Mouse (Mus musculus) limb, embryonic 12.5 days (tissue): Measurements from ENCODE around the gene Smtn. TPM values are rescaled to one million over a fixed set of nuclear protein-coding genes. Genes with fewer than 3 reads are reported as not detected.

Source experiments
- ATAC-seq: fragments of 200-750 bp; cut with Nextera tagmentation; 2 replicates; pipeline ENCODE4 v1.8.0; 2017; ENCODE audit warnings: low read depth, moderate TSS enrichment; ENCODE audit not compliant: insufficient number of reproducible peaks, insufficient read depth, low FRiP score, low TSS enrichment
- H3K27ac ChIP-seq: fragments of 300-500 bp; sonication (generic); 2 replicates; pipeline ENCODE4 v1.5.1; 2016; ENCODE audit warnings: mild to moderate bottlenecking, moderate library complexity
- H3K27me3 ChIP-seq: fragments of 300-500 bp; sonication (generic); 2 replicates; pipeline ENCODE4 v1.6.1; 2016; ENCODE audit warnings: mild to moderate bottlenecking, moderate library complexity
- H3K36me3 ChIP-seq: fragments of 300-500 bp; sonication (generic); 2 replicates; pipeline ENCODE4 v1.6.1; 2016; ENCODE audit warnings: mild to moderate bottlenecking, moderate library complexity
- H3K4me1 ChIP-seq: fragments of 300-500 bp; sonication (generic); replicated peaks from 2 replicates; pipeline ENCODE4 v1.6.1; 2016
- H3K4me2 ChIP-seq: fragments of 300-500 bp; sonication (generic); 2 replicates; pipeline ENCODE4 v1.6.1; 2016; ENCODE audit warnings: mild to moderate bottlenecking, moderate library complexity
- H3K4me3 ChIP-seq: fragments of 300-500 bp; sonication (generic); replicated peaks from 2 replicates; pipeline ENCODE4 v1.5.1; 2016; ENCODE audit warnings: mild to moderate bottlenecking
- H3K9ac ChIP-seq: fragments of 300-500 bp; sonication (generic); replicated peaks from 2 replicates; pipeline ENCODE4 v1.6.1; 2016; ENCODE audit warnings: mild to moderate bottlenecking, moderate library complexity
- H3K9me3 ChIP-seq: fragments of 300-500 bp; sonication (generic); 2 replicates; pipeline ENCODE4 v1.6.1; 2016; ENCODE audit warnings: mild to moderate bottlenecking, moderate library complexity
- WGBS: fragments of 180-500 bp; shearing (Covaris S2); methylation state at CpG from one replicate; pipeline ENCODE4 v1.1.7; 2016; 5-methylcytosine and 5-hydroxymethylcytosine counted together
- polyA plus RNA-seq: library from polyadenylated mRNA; unstranded; fragments of >200 nt; fragmentation: Nextera tagmentation; extraction: Ambion mirVana; gene quantifications from 2 replicates; pipeline ENCODE4 v1.2.1, GENCODE M21; 2016

Gene Smtn
- polyA plus RNA-seq, 1 experiment from 2014 or later, result 46.4 TPM

DNA sequence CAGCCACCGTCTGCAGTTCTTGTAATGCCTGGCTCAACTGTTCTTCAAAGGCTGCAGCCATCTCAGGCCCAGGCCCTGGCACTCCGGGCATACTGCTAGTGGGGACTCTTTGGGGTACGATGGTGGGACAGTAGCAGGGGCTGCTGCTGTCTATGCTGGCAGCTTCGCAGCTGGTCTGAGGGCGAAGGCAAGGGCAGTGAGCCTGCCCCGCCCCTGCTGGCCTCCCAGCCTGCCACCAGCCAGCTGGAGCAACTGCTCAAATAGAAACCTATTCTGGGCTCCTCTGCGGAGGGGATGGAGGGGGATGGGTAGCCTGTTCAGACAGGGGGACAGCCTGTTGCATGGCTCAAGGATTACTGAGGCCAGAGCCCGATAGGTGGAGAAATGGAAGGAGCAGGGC lies 12.6 kb downstream of the Smtn start:
- 89% methylated on average over 8 of the region's 8 CpGs for WGBS
- Histone ChIP-seq H3K4me2 (no peak overlapping the region), H3K27ac (no peak overlapping the region), H3K4me1 (no peaks in the 10 kb centered on the region), H3K4me3 (no peak overlapping the region), H3K27me3 (no peaks in the 10 kb centered on the region), H3K9ac (no peak overlapping the region), H3K9me3 (no peaks in the 10 kb centered on the region), H3K36me3 (peaks cover 99% of the 10 kb centered on the region)
- ATAC-seq, result no peak

DNA sequence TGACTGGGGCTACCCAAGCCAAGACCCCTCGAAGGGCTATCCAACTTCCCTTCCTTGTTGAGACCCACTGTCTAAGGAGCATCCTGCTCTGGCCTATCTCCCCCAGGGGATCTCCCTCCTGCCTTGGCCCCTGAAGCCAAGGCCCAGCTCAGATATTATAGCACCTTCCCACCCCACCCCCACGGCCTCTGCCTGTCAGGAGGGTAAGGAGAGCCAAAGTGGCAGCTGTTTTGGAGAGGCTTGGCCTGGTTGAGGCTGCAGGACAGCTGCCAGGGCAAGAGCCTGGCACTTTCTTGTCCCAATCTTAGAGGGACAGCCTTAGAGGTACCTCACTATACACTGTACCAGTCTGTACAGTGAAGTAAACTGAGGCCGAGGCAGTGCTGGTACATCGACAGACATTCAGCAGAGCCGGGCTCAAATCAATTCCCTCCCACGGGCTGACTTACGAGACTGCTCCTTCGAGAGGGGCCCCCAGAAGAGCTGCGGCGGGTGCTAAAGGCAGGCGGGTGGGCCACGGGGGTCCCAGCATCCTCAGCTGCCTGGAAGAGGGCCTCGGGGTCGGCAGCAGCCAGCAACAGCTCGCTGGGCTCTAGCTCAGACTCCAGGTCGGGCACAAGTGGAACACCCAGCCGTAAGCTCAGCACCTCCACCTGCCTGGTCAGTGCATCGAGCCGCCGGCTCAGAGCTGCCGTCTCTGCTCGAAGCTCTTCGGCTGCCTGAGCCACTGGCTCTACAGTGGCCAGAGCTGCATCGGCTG lies 13.3 kb downstream of the Smtn start:
- Histone ChIP-seq H3K9me3 (no peaks in the 10 kb centered on the region), H3K9ac (no peak overlapping the region), H3K36me3 (peaks cover 99% of the 10 kb centered on the region), H3K4me3 (no peak overlapping the region), H3K4me1 (no peaks in the 10 kb centered on the region), H3K27me3 (no peaks in the 10 kb centered on the region), H3K4me2 (no peak overlapping the region), H3K27ac (no peak overlapping the region)
- no peak for ATAC-seq
- WGBS, result 89% methylated on average over 24 of the region's 24 CpGs

DNA sequence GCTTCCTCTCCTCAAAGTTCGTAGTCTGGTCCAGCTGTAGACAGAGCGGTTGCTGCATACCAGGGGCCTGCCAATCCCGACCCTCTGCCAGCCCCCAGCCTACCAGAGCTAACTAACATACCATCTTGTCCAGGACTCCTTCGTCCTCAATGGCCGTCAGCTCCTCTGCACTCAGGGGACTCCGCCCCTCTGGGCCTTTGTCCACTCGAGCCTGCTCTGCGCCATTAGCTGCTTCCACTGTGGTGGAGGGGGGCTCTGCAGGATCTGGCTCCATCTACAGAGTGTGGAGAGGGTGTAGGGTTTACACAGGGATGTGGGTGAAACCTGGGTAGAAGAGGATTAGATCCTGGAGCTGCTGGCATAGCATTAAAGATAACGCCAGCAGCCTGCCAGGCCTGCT lies 14.2 kb downstream of the Smtn start:
- WGBS, result 82% methylated on average over 9 of the region's 9 CpGs
- Histone ChIP-seq H3K27me3 (no peaks in the 10 kb centered on the region), H3K36me3 (peaks cover 99% of the 10 kb centered on the region), H3K4me3 (no peak overlapping the region), H3K9ac (no peak overlapping the region), H3K4me1 (no peaks in the 10 kb centered on the region), H3K27ac (no peak overlapping the region), H3K4me2 (no peak overlapping the region), H3K9me3 (no peaks in the 10 kb centered on the region)
- no peak for ATAC-seq

DNA sequence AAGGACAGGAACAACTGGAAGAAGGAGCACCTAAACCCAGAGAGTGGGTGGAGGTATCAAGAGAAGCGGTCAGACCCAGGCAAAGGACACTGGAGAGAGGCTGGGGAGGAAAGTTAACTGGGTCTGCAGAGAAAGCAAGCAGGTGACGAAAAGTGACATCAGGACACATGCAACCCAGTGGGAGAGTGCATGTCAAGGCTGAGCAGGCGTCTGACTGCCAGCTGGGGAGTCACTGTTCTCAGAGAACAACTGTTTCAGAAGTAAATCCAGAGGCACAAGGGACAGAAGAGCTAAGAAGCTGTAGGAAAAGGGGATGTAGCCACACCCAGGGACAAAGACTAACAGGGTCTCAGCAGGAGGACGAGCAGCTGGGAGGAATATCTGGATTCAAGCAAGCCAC lies 14.9 kb downstream of the Smtn start:
- Histone ChIP-seq H3K27me3 (no peaks in the 10 kb centered on the region), H3K9ac (no peak overlapping the region), H3K36me3 (peaks cover 99% of the 10 kb centered on the region), H3K4me3 (no peak overlapping the region), H3K4me2 (no peak overlapping the region), H3K9me3 (no peaks in the 10 kb centered on the region), H3K27ac (no peak overlapping the region), H3K4me1 (no peaks in the 10 kb centered on the region)
- 82% methylated on average over 4 of the region's 4 CpGs for WGBS
- no peak for ATAC-seq

DNA sequence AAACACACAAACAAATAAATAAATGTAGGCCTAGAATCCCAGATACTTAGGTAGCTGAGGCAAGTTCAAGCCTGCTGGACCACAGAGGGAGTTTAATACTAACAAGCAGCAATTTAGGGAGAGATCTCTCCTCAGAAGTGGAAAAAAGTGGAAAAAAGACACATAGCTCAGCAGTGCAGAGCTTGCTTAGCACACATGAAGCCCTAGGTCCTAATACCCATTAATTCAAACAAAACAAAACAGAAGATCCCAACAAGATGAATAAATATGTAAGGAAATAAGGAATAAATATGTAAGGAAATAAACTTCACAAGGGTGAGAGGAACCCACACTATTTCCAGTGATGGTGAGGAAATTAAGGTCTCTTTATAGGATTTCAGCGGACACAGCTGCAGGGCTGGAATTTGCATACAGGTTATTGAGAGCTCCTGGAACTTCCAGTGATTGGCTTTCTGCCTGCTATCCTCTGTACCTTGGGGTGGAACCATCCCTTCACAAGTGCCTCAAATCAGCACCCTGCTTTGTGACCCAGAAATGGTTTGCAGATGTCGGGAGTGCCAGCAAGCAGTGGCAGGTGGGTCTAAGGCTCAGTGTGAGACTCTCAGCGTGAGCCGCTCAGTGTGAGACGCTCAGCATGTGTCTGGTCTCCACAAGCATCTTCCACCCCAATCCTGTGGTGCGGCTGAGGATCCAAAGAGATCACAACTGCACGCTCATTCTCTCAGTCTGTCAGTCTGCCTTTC lies 16.4 kb downstream of the Smtn start:
- Histone ChIP-seq H3K9me3 (no peaks in the 10 kb centered on the region), H3K4me2 (no peak overlapping the region), H3K9ac (no peak overlapping the region), H3K27me3 (no peaks in the 10 kb centered on the region), H3K4me3 (no peak overlapping the region), H3K4me1 (no peaks in the 10 kb centered on the region), H3K27ac (no peak overlapping the region), H3K36me3 (peaks cover 99% of the 10 kb centered on the region)
- ATAC-seq, result no peak
- 85% methylated on average over 7 of the region's 7 CpGs for WGBS

DNA sequence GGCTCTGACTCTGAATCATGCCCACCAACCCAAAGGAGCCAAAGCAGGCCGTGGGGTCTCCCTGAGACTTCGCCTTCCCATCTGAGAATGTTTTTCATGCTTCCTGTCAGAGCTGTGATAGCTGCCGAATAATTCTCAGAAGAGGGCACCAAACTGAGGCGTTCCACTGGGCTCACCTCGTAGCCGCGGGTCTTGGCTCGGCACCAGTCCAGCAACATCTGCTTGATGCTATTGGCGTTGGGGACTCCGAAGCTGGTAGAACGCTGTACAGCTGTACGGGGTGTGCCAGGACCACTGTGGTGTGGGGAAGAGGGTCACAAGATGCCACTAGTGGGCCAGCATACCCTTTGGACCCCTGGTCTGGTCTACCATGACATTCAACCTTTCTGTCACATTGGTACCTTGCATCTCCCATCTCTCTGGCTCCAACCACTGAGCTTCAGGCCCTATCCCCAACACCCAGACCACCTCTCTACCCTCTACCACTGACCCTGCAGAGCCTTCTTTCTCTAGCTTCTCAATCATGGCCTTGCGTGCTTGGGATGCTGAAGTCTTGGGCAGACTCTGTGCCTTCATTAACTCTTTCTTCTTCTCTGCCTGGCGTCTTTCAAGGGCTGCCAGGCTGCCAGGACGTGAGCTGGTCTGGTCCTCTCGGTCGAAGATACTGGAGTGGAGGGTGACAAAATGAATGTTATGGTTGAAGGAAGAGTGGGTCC lies 18.0 kb downstream of the Smtn start:
- H3K9ac ChIP-seq, result no peak overlapping the region
- 94% methylated on average over 17 of the region's 17 CpGs for WGBS
- H3K4me3 ChIP-seq, result no peak overlapping the region
- ATAC-seq, result no peak
- no peak overlapping the region for H3K4me2 ChIP-seq
- H3K4me1 ChIP-seq, result peaks cover 4% of the 10 kb centered on the region; the same call in 1 of the 2 replicates
- H3K27me3 ChIP-seq, result peaks cover 8% of the 10 kb centered on the region
- no peak overlapping the region for H3K27ac ChIP-seq
- peaks cover 86% of the 10 kb centered on the region for H3K36me3 ChIP-seq
- H3K9me3 ChIP-seq, result no peaks in the 10 kb centered on the region

DNA sequence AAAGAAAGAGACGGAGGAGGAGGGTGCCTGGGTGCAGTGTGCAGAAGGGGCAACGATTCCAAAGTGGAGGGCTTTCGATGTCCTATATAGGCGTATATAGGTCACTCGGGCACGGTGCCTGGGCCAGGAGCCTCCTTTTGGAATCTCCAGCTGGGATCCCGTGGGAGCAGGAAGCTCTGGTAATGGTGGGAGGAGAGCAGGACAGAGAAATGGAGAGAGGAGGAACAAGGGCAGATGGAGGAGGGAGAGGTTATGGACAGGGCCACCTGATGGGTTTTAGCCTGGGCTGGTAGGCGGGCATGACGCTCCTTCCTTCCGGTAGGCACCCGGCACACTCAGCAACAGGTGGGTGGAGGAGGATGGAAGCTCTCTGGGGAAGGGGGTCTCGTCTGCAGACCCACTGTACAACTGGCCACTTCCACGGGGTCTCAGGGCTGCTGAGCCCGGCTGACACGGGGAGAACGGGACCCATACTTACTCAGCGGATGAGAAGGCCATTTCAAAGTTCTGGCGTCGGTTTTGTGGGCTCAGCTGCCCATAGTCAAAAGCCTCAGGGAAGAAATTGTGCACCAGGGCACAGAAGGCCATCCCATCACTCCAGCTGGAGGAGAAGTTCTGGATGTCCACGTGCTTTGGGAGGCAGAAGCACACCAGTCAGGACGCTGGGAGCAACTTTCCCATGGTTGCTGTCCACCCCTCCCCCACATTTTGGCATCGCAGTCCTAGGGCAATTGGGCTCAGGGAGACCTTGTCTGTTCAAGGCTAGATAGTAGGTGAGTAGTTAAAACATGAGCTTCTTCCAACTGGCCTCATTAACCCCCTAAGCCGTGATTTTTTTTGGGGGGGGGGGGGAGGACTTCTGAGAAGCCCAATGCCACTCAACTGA lies 18.8 kb downstream of the Smtn start:
- Histone ChIP-seq H3K4me2 (no peak overlapping the region), H3K9me3 (no peaks in the 10 kb centered on the region), H3K27me3 (peaks cover 16% of the 10 kb centered on the region), H3K9ac (no peak overlapping the region), H3K36me3 (peaks cover 77% of the 10 kb centered on the region), H3K4me3 (no peak overlapping the region), H3K4me1 (peaks cover 13% of the 10 kb centered on the region), H3K27ac (no peak overlapping the region)
- 89% methylated on average over 23 of the region's 23 CpGs for whole genome bisulfite sequencing
- no peak for ATAC-seq

DNA sequence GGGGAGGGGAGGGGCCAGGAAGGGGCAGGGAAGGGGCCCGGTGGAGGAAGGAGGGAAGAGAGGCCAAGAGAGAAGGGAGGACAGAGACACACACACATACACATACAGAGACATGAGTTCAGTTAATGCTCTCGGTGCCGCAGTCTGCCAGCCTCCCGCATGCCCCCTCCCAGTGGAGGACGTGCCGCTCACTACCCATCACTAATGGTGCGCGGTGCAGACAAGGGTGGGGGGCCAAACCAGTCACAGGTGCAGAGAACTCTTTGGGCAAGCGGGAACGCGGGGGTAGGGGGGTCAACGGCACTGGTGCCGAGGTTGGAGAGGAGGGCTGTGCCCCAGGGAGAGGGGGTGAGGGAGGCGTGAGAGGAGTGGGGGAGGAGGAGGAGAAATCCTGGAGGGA lies 19.5 kb downstream of the Smtn start:
- WGBS, result 76% methylated on average over 14 of the region's 14 CpGs
- Histone ChIP-seq H3K4me2 (no peak overlapping the region), H3K27me3 (peaks cover 23% of the 10 kb centered on the region), H3K4me1 (peaks cover 14% of the 10 kb centered on the region), H3K9me3 (no peaks in the 10 kb centered on the region), H3K9ac (no peak overlapping the region), H3K36me3 (peaks cover 71% of the 10 kb centered on the region), H3K4me3 (no peak overlapping the region), H3K27ac (no peak overlapping the region)
- no peak for ATAC-seq

DNA sequence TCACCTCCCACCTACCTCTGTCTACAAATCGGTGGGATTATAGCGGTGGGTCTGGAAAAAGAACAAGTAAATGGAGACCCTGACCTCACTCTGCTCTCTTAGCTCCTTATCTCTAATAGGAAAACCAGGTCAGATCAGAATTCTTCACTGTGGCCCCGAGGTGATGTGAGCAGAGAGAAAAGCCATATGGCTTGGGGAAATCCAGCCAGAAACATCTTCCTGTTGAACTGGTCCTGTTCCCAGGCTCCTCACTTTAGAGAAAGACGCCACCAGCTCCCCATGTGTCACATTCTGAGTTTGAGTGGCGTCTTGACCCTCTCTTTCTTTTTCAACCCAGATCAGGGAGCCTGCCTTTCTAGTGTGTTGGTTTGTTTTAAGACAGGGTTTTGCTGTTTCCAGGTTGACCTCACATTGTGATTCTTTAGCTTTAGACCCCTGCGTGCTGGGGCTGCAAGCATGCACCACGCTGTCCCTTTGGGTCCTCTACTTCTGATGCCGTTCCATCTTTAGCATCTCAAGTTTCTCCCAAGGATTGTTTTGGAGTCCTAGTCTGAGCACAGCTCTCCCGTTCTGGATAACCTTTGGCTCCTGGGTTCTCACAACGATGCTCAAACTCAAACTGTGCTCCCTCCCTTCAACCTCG lies 20.5 kb downstream of the Smtn start:
- no peak overlapping the region for H3K4me2 ChIP-seq
- no peak overlapping the region for H3K9ac ChIP-seq
- ATAC-seq, result no peak
- H3K27me3 ChIP-seq, result peaks cover 33% of the 10 kb centered on the region
- peaks cover 21% of the 10 kb centered on the region for H3K4me1 ChIP-seq
- H3K4me3 ChIP-seq, result no peak overlapping the region
- WGBS, result 79% methylated on average over 11 of the region's 11 CpGs
- H3K36me3 ChIP-seq, result peaks cover 60% of the 10 kb centered on the region
- no peak overlapping the region for H3K27ac ChIP-seq
- no peaks in the 10 kb centered on the region for H3K9me3 ChIP-seq

DNA sequence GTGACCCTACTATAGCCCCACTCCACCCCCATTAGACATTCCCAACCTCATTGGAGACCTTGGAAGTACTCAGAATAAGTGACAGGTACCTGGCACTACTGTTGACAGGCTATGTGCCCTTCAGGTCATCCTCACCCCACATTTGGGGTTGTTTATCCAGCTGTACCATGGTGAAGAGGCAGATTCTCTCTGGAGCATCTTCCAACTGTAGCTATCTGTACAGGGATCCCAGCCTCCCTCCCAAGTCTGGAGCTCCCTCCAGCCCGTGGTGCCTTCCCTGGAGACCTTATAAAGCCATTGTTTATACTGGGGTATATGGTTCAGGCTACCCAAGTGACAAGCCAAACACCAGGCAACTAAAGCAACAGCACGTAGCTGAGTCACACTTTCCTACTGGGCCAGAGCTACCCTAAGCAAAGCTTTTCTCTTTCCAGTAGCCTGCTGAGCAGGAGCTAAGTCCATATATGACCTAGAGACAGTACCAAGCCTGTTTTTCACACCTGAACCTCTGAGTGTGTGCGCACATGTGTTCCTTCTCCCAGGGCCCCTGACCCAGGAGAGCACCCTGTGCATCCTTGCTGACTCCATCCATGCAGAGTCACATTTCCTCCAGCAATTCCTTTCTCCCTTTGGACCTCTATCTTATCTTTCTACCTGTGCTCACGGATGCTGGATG lies 21.2 kb downstream of the Smtn start:
- Histone ChIP-seq H3K27ac (no peak overlapping the region), H3K9ac (no peak overlapping the region), H3K4me3 (no peak overlapping the region), H3K4me1 (peaks cover 21% of the 10 kb centered on the region), H3K36me3 (peaks cover 54% of the 10 kb centered on the region), H3K9me3 (no peaks in the 10 kb centered on the region), H3K4me2 (no peak overlapping the region), H3K27me3 (peaks cover 35% of the 10 kb centered on the region)
- ATAC-seq, result no peak
- 62% methylated on average over 4 of the region's 4 CpGs for WGBS
